Mouse (Mus musculus) CD4-positive, CD25-positive, alpha-beta regulatory T cell, adult 4 months (primary cell): Measurements from ENCODE around the gene Ctbp2. TPM values are rescaled to one million over a fixed set of nuclear protein-coding genes. Genes with fewer than 3 reads are reported as not detected.

ENCODE experiments used
- ATAC-seq: one replicate; pipeline ENCODE4 v1.8.0; 2017
- polyA plus RNA-seq, 2 experiments: library from polyadenylated mRNA; unstranded; fragments of 100-300 nt; shearing (Covaris generic); gene quantifications; one replicate each; pipeline ENCODE4 v1.2.1; 2017

Ctbp2 gene
- polyA plus RNA-seq, 2 experiments from 2014 or later = 7.8 to 8.2 TPM

GRCm38 (mm10) chr7:133003421-133003820 lies 120.7 kb downstream of the Ctbp2 start:
- ATAC-seq = peak; percentile 82

GRCm38 (mm10) chr7:133002271-133002670 lies 121.9 kb downstream of the Ctbp2 start:
- ATAC-seq = no peak

GRCm38 (mm10) chr7:133001388-133001787 lies 122.8 kb downstream of the Ctbp2 start:
- ATAC-seq = no peak

GRCm38 (mm10) chr7:132999061-132999460 lies 125.1 kb downstream of the Ctbp2 start:
- ATAC-seq = no peak

- no peak for ATAC-seq
These were observed 125.5 kb downstream of the Ctbp2 start for GRCm38 (mm10) chr7:132998639-132999038.

GRCm38 (mm10) chr7:132996391-132996790 lies 127.8 kb downstream of the Ctbp2 start:
- no peak for ATAC-seq

GRCm38 (mm10) chr7:132994628-132995191 lies 129.4 kb downstream of the Ctbp2 start:
- ATAC-seq = no peak

GRCm38 (mm10) chr7:132994120-132994519 lies 130.0 kb downstream of the Ctbp2 start:
- no peak for ATAC-seq

GRCm38 (mm10) chr7:132992967-132993615 lies 131.1 kb downstream of the Ctbp2 start:
- ATAC-seq = no peak

GRCm38 (mm10) chr7:132991240-132991900 lies 132.8 kb downstream of the Ctbp2 start:
- ATAC-seq = no peak

- no peak for ATAC-seq
These were observed 134.3 kb downstream of the Ctbp2 start for GRCm38 (mm10) chr7:132989839-132990238.

- no peak for ATAC-seq
These were observed 141.5 kb downstream of the Ctbp2 start for GRCm38 (mm10) chr7:132982639-132983038.

GRCm38 (mm10) chr7:132977981-132978380 lies 146.2 kb downstream of the Ctbp2 start:
- ATAC-seq = no peak

- ATAC-seq = no peak
These were observed 148.1 kb downstream of the Ctbp2 start for GRCm38 (mm10) chr7:132976079-132976478.

- ATAC-seq = no peak
These were observed 152.1 kb downstream of the Ctbp2 start for GRCm38 (mm10) chr7:132972079-132972478.

- ATAC-seq = no peak
These were observed 158.4 kb downstream of the Ctbp2 start for GRCm38 (mm10) chr7:132965707-132966106.

- ATAC-seq = no peak
These were observed 159.8 kb downstream of the Ctbp2 start for GRCm38 (mm10) chr7:132964395-132964794.

GRCm38 (mm10) chr7:132950613-132951012 lies 173.5 kb downstream of the Ctbp2 start:
- ATAC-seq = no peak

GRCm38 (mm10) chr7:132949968-132950367 lies 174.2 kb downstream of the Ctbp2 start:
- no peak for ATAC-seq

GRCm38 (mm10) chr7:132940569-132940968 lies 183.6 kb downstream of the Ctbp2 start:
- ATAC-seq = no peak

GRCm38 (mm10) chr7:132939118-132939517 lies 185.0 kb downstream of the Ctbp2 start:
- no peak for ATAC-seq
